Mouse (Mus musculus) forebrain, embryonic 14.5 days (tissue): ENCODE measurements around the gene Smg1. TPM values are rescaled to one million over a fixed set of nuclear protein-coding genes. Genes with fewer than 3 reads are reported as not detected.

Experiments
- ATAC-seq: fragments of 200-750 bp; cut with Nextera tagmentation; 2 replicates; pipeline ENCODE4 v1.8.0; 2017; ENCODE audit warnings: mild to moderate bottlenecking, moderate library complexity
- DNase-seq: peaks from one replicate; pipeline ENCODE4 v3.0.0-alpha.2; 2015; ENCODE audit warnings: low spot score
- H3K27ac ChIP-seq: fragments of 300-500 bp; sonication (generic); 2 replicates; pipeline ENCODE4 v1.5.1; 2014; ENCODE audit warnings: low read depth, mild to moderate bottlenecking, control low read depth, low read length, moderate library complexity
- H3K27me3 ChIP-seq: fragments of 300-500 bp; sonication (generic); replicated peaks from 2 replicates; pipeline ENCODE4 v1.6.1; 2014; ENCODE audit warnings: low read length, control low read depth, mixed read lengths; ENCODE audit not compliant: control insufficient read depth, insufficient read depth
- H3K36me3 ChIP-seq: fragments of 300-500 bp; sonication (generic); 2 replicates; pipeline ENCODE4 v1.6.1; 2014; ENCODE audit warnings: low read length, control low read depth; ENCODE audit not compliant: control insufficient read depth, insufficient read depth
- H3K4me1 ChIP-seq: fragments of 300-500 bp; sonication (generic); 2 replicates; pipeline ENCODE4 v1.6.1; 2014; ENCODE audit warnings: antibody characterized with exemption, low read length, control low read depth; ENCODE audit not compliant: control insufficient read depth, insufficient read depth
- H3K4me2 ChIP-seq: fragments of 300-500 bp; sonication (generic); 2 replicates; pipeline ENCODE4 v1.6.1; 2014; ENCODE audit warnings: mild to moderate bottlenecking, control low read depth, low read length
- H3K4me3 ChIP-seq: fragments of 300-500 bp; sonication (generic); 2 replicates; pipeline ENCODE4 v1.5.1; 2014; ENCODE audit warnings: low read depth, low read length, control low read depth
- H3K9ac ChIP-seq: fragments of 300-500 bp; sonication (generic); 2 replicates; pipeline ENCODE4 v1.6.1; 2014; ENCODE audit warnings: mild to moderate bottlenecking, low read length, control low read depth, moderate library complexity
- H3K9me3 ChIP-seq: fragments of 300-500 bp; sonication (generic); replicated peaks from 2 replicates; pipeline ENCODE4 v1.6.1; 2016; ENCODE audit warnings: low read length, control low read depth, mixed read lengths; ENCODE audit not compliant: control insufficient read depth
- WGBS: fragments of 180-500 bp; shearing (Covaris S2); extraction: QIAGEN DNeasy Blood & Tissue Kit; methylation state at CpG from one replicate; pipeline ENCODE4 v1.1.7; 2014; 5-methylcytosine and 5-hydroxymethylcytosine counted together
- polyA plus RNA-seq: library from polyadenylated mRNA; unstranded; fragments of >200 nt; fragmentation: Nextera tagmentation; extraction: Ambion mirVana; gene quantifications from 2 replicates; pipeline ENCODE4 v1.2.1, GENCODE M21; 2014

Smg1 gene
- polyA plus RNA-seq, 1 experiment from 2014 or later: 14.5 TPM

DNA sequence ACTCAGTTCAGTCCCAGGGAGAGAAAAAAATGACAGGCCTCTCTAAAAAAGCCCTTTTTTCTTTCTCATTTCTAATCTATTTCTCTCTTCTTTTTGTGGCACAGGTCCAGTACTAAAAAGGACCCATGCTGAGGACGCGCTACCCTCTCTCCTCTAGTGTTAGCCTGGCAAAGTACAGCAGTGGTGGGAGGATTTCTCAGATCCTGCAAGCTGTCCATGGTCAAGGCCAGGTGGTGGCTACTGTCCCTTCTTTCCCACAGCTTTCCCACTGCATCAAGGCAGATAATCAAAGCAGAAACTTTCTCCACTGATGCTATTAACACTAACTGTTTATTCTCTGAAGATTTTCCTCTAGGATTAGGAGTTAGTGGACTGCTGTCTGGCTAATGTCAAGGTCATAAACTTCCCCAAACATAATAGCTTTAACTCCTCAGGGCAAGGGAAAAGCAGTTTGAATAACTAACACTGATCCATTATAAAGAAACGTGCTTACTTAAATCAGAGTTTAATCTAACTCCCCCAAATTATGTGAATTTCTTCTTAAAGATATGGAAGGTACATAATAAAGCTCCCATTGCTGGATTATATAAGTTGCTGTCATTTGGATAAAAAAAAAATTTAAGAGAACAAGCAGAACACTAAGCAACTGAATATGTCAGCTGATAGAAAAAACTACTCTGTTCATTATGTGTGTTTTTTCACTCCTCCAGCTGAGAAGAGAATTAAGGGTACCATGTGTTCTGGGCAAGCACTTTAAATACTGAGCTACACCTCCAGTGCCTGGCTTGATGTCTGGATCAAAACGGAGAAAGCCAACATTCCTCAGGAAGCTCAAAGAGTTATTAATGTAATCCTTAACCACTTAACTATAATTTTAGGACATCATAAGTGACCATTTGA is 119.7 kb downstream of the Smg1 start:
- Histone ChIP-seq H3K4me1 (peaks cover 17% of the 10 kb centered on the region), H3K4me3 (no peak overlapping the region), H3K9me3 (no peaks in the 10 kb centered on the region), H3K36me3 (peaks cover 65% of the 10 kb centered on the region), H3K27me3 (no peaks in the 10 kb centered on the region), H3K9ac (no peak overlapping the region), H3K27ac (no peak overlapping the region), H3K4me2 (no peak overlapping the region)
- no peak for DNase-seq
- no peak for ATAC-seq
- 98% methylated on average over 4 of the region's 4 CpGs for WGBS

DNA sequence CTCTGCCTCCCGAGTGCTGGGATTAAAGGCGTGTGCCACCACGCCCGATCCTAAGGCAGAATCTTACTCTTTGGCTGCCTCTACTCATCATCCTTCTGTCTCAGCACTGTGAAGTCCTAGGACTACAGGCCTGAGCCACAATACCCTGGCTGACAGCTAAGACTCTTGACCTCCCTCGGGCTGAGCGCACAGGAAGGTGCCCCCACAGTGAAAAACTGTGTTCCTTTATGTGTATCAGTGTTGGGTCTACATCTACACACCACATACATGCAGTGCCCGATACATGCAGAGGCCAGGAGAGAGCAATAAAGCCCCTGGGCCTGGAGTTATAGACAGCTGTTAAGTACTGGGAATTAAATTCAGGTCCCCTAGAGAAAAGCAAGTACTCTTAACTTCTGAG is 121.2 kb downstream of the Smg1 start:
- Histone ChIP-seq H3K4me3 (no peak overlapping the region), H3K27ac (no peak overlapping the region), H3K4me1 (peaks cover 6% of the 10 kb centered on the region), H3K36me3 (peaks cover 72% of the 10 kb centered on the region), H3K27me3 (no peaks in the 10 kb centered on the region), H3K9me3 (no peaks in the 10 kb centered on the region), H3K4me2 (no peak overlapping the region), H3K9ac (no peak overlapping the region)
- no peak for ATAC-seq
- 96% methylated on average over 7 of the region's 7 CpGs for WGBS
- DNase-seq: no peak

GRCm38 (mm10) chr7:118120654-118121053 is 122.8 kb downstream of the Smg1 start:
- no peaks in the 10 kb centered on the region for H3K27me3 ChIP-seq
- WGBS: 79% methylated on average over 1 of the region's 1 CpGs
- DNase-seq (no peak), ATAC-seq (no peak)
- H3K36me3 ChIP-seq: peaks cover 64% of the 10 kb centered on the region
- H3K4me3 ChIP-seq: no peak overlapping the region
- H3K4me2 ChIP-seq: no peak overlapping the region
- no peaks in the 10 kb centered on the region for H3K4me1 ChIP-seq
- no peak overlapping the region for H3K9ac ChIP-seq
- no peak overlapping the region for H3K27ac ChIP-seq
- no peaks in the 10 kb centered on the region for H3K9me3 ChIP-seq

- Histone ChIP-seq H3K27me3 (no peaks in the 10 kb centered on the region), H3K4me1 (no peaks in the 10 kb centered on the region; the same call in 1 of the 2 replicates), H3K4me3 (no peak overlapping the region), H3K36me3 (peaks cover 62% of the 10 kb centered on the region), H3K4me2 (no peak overlapping the region), H3K27ac (no peak overlapping the region; the same call in 1 of the 2 replicates), H3K9ac (no peak overlapping the region), H3K9me3 (no peaks in the 10 kb centered on the region)
- ATAC-seq (no peak), DNase-seq (no peak)
- WGBS: 87% methylated on average over 5 of the region's 5 CpGs
Observed at GRCm38 (mm10) chr7:118119946-118120345, 123.5 kb downstream of the Smg1 start.

DNA sequence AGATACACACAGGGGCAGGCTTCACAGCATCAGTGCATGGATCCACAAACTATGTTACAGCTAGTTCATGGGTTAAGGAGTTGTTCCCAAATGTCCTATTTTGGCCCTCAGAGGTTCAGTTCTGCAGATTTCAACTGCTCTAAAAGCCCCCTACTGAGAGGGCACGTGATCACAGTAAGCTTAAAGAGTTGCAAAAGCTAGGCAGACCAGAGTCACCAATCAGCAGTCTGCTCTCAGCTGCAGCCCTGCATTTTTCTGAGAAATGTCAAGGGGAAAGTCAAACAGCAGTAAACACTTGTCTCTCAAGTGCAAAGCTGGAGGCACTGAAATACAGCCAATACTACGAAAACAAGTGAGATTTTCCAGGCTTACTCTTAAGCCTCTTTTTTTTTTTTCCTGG is 124.3 kb downstream of the Smg1 start:
- H3K4me2 ChIP-seq: no peak overlapping the region
- WGBS: 44% methylated on average over 2 of the region's 2 CpGs
- H3K9me3 ChIP-seq: no peaks in the 10 kb centered on the region
- ATAC-seq (no peak), DNase-seq (no peak)
- H3K27me3 ChIP-seq: no peaks in the 10 kb centered on the region
- H3K4me1 ChIP-seq: peaks cover 8% of the 10 kb centered on the region
- no peak overlapping the region for H3K27ac ChIP-seq
- H3K9ac ChIP-seq: no peak overlapping the region
- H3K36me3 ChIP-seq: peaks cover 64% of the 10 kb centered on the region
- no peak overlapping the region for H3K4me3 ChIP-seq

- Histone ChIP-seq H3K4me2 (no peak overlapping the region), H3K9ac (no peak overlapping the region), H3K27ac (no peak overlapping the region), H3K4me3 (no peak overlapping the region), H3K4me1 (peaks cover 15% of the 10 kb centered on the region), H3K9me3 (no peaks in the 10 kb centered on the region), H3K36me3 (peaks cover 65% of the 10 kb centered on the region), H3K27me3 (no peaks in the 10 kb centered on the region)
- DNase-seq (no peak), ATAC-seq (no peak)
- WGBS: 86% methylated on average over 3 of the region's 3 CpGs
Observed at GRCm38 (mm10) chr7:118118426-118118825, 125.0 kb downstream of the Smg1 start.

GRCm38 (mm10) chr7:118117539-118118210 is 125.8 kb downstream of the Smg1 start:
- DNase-seq: no peak
- no peaks in the 10 kb centered on the region for H3K27me3 ChIP-seq
- H3K9ac ChIP-seq: no peak overlapping the region
- H3K4me2 ChIP-seq: no peak overlapping the region
- H3K4me1 ChIP-seq: peaks cover 21% of the 10 kb centered on the region
- no peak for ATAC-seq
- no peaks in the 10 kb centered on the region for H3K9me3 ChIP-seq
- WGBS: 42% methylated on average over 4 of the region's 4 CpGs
- no peak overlapping the region; the same call in 1 of the 2 replicates for H3K27ac ChIP-seq
- peaks cover 66% of the 10 kb centered on the region for H3K36me3 ChIP-seq
- no peak overlapping the region for H3K4me3 ChIP-seq

DNA sequence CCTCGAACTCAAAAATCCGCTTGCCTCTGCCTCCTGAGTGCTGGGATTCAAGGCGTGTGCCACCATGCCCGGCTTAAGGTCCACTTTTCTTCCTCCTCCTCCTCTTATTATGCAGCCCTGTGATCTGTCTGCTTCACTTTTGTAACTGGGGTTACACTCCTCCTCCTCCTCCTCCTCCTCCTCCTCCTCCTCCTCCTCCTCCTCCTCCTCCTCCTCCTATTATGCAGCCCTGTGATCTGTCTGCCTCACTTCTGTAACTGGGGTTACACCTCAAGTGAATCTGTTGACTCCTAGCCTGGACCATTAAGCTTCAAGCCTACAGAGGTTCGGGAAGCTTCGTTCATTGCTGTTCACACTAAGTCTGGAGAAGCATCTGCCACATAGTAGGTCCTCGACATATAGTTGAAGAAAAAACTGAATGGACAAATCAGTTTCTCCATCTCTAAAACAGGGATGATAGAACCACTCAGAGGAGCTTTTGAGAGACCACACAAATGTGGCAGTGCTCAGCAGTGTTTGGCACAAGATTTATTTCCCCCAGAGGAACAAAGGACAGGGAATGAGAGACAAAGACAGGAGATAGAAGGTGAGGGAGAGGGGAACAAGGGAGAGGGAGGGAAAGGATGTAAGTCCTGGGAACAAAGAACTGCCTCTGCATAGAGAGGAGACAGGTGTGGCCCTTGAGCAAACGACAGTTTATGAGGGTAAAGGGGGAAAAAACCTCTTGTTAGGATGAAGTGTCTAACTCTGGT is 126.5 kb downstream of the Smg1 start:
- Histone ChIP-seq H3K4me3 (peak overlapping the region; percentile 97; the same call in 1 of the 2 replicates), H3K9ac (peak overlapping the region; percentile 71; the same call in 1 of the 2 replicates), H3K4me1 (peaks cover 23% of the 10 kb centered on the region), H3K36me3 (peaks cover 66% of the 10 kb centered on the region), H3K27me3 (no peaks in the 10 kb centered on the region), H3K4me2 (peak overlapping the region; percentile 96), H3K9me3 (no peaks in the 10 kb centered on the region), H3K27ac (no peak overlapping the region; the same call in 1 of the 2 replicates)
- ATAC-seq: peak; percentile 1; the same call in 1 of the 2 replicates
- WGBS: 16% methylated on average over 8 of the region's 8 CpGs
- no peak for DNase-seq
